Mouse (Mus musculus): ENCODE measurements around the gene Ltbp4. TPM values are rescaled to one million over a fixed set of nuclear protein-coding genes. Genes with fewer than 3 reads are reported as not detected.

The Ltbp4 gene
- polyA plus RNA-seq, 1 experiment from 2014 or later = 40.7 TPM

DNA sequence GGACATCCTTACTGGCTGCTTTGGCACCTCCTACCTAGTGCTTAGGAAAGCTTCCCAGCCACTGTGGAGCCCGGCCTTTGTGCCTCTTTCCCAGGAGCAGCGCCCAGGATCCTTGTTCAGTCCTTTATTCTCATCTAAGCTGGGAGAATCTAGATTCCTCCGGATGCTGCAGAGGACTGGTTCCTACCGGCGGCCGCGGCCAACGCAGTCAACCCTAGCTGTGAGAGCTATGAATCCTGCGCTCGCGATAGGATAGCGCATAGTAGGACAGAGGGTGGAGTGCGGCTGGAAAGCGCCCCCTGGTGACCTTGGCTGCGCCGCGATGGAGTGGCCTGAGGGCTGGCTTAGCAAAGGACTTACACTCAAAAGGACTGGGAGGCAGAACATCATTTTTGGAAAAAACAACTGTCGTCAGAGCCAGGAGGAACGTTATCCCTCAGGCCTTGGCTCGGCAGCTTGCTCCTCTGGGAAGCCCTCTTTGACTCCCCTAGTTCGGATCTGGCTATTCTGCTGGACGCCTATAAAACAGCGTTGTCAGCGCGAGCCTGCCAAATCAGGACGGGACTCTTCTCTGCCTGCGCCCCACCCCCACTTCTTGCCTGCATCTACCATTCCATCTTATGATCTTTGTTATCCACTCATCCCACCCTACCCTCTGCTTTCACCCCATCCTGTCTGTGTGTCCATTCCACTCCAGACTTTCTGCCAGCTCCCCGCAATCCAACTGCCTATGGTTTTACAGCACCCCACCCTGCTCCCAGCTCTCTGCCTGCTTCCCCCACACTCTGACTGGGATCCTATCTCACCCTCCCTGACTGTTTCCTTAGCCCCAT, 52.4 kb downstream of the Ltbp4 start:
- H3K9ac ChIP-seq (ENCODE audit: low read depth, low read length) = no peak overlapping the region
- no peak overlapping the region for H3K4me3 ChIP-seq (ENCODE audit: low read depth, low read length)
- 5% methylated on average over 28 of the region's 28 CpGs for WGBS
- 0 out of 2 replicates have a peak overlapping the region, but pooled peaks have one; percentile 35 for H3K4me2 ChIP-seq (replicated peaks; ENCODE audit: low read depth)
- peak; percentile 68 for TF ChIP-seq CTCF (IDR thresholded peaks at IDR 0.05; ENCODE audit: low read depth)
- no peaks in the 10 kb centered on the region for H3K27me3 ChIP-seq (replicated peaks; ENCODE audit: control insufficient read depth, insufficient read depth, low read length)
- peak; percentile 39; the same call in 1 of the 2 replicates for ATAC-seq
- no peaks in the 10 kb centered on the region for H3K9me3 ChIP-seq (ENCODE audit: control insufficient read depth)
- H3K27ac ChIP-seq (ENCODE audit: low read depth, low read length) = no peak overlapping the region; the same call in 1 of the 2 replicates
- peaks cover 3% of the 10 kb centered on the region; the same call in 1 of the 2 replicates for H3K4me1 ChIP-seq (replicated peaks; ENCODE audit: control insufficient read depth, insufficient read depth, low read length)
- peaks cover 13% of the 10 kb centered on the region; the same call in 1 of the 2 replicates for H3K36me3 ChIP-seq (ENCODE audit: control insufficient read depth, insufficient read depth)

DNA sequence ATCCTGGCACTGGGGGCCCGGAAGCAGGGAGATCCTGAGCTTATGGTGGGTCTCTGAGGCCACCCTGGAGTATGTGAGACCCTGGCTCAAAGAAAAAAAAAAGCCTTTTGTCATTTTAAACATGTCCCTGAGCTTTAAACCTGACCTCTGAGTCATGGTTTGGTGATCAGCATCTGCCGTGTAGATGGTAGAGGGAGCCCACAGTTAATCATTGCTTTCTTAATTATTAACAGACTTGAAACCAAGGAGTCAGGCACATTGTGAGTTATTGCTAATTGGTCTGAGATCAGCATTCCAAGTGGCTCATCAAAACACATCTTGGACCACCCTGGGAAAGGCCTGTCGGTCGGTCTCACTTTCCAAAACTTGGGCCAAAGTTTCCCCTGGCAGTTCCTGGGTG, 55.3 kb downstream of the Ltbp4 start:
- Histone ChIP-seq H3K27me3 (replicated peaks; ENCODE audit: control insufficient read depth, insufficient read depth, low read length) (no peaks in the 10 kb centered on the region), H3K27ac (ENCODE audit: low read depth, low read length) (no peak overlapping the region), H3K4me3 (ENCODE audit: low read depth, low read length) (no peak overlapping the region), H3K4me1 (replicated peaks; ENCODE audit: control insufficient read depth, insufficient read depth, low read length) (peaks cover 3% of the 10 kb centered on the region; the same call in 1 of the 2 replicates), H3K36me3 (ENCODE audit: control insufficient read depth, insufficient read depth) (peaks cover 13% of the 10 kb centered on the region; the same call in 1 of the 2 replicates), H3K4me2 (replicated peaks; ENCODE audit: low read depth) (peak overlapping the region; percentile 46), H3K9ac (ENCODE audit: low read depth, low read length) (no peak overlapping the region), H3K9me3 (ENCODE audit: control insufficient read depth) (no peaks in the 10 kb centered on the region)
- 0 out of 2 replicates have a peak, but pooled peaks have one; percentile 10 for ATAC-seq
- TF ChIP-seq CTCF (IDR thresholded peaks at IDR 0.05; ENCODE audit: low read depth) = no peak
- 44% methylated on average over 4 of the region's 4 CpGs for WGBS

GRCm38 (mm10) chr7:27281717-27282116, 55.8 kb downstream of the Ltbp4 start:
- ATAC-seq = no peak
- Histone ChIP-seq H3K4me1 (replicated peaks; ENCODE audit: control insufficient read depth, insufficient read depth, low read length) (peaks cover 3% of the 10 kb centered on the region; the same call in 1 of the 2 replicates), H3K36me3 (ENCODE audit: control insufficient read depth, insufficient read depth) (peaks cover 14% of the 10 kb centered on the region; the same call in 1 of the 2 replicates), H3K4me3 (ENCODE audit: low read depth, low read length) (no peak overlapping the region), H3K9me3 (ENCODE audit: control insufficient read depth) (no peaks in the 10 kb centered on the region), H3K27ac (ENCODE audit: low read depth, low read length) (no peak overlapping the region), H3K9ac (ENCODE audit: low read depth, low read length) (no peak overlapping the region), H3K4me2 (replicated peaks; ENCODE audit: low read depth) (peak overlapping the region; percentile 46), H3K27me3 (replicated peaks; ENCODE audit: control insufficient read depth, insufficient read depth, low read length) (no peaks in the 10 kb centered on the region)
- WGBS = 37% methylated on average over 13 of the region's 13 CpGs
- no peak for TF ChIP-seq CTCF (IDR thresholded peaks at IDR 0.05; ENCODE audit: low read depth)

GRCm38 (mm10) chr7:27277191-27277590, 60.3 kb downstream of the Ltbp4 start:
- no peak overlapping the region for H3K4me3 ChIP-seq (ENCODE audit: low read depth, low read length)
- H3K27me3 ChIP-seq (replicated peaks; ENCODE audit: control insufficient read depth, insufficient read depth, low read length) = no peaks in the 10 kb centered on the region
- no peak overlapping the region for H3K4me2 ChIP-seq (replicated peaks; ENCODE audit: low read depth)
- peaks cover 3% of the 10 kb centered on the region; the same call in 1 of the 2 replicates for H3K4me1 ChIP-seq (replicated peaks; ENCODE audit: control insufficient read depth, insufficient read depth, low read length)
- TF ChIP-seq CTCF (IDR thresholded peaks at IDR 0.05; ENCODE audit: low read depth) = peak; percentile 72
- no peaks in the 10 kb centered on the region for H3K9me3 ChIP-seq (ENCODE audit: control insufficient read depth)
- 92% methylated on average over 3 of the region's 3 CpGs for WGBS
- peaks cover 20% of the 10 kb centered on the region; the same call in 1 of the 2 replicates for H3K36me3 ChIP-seq (ENCODE audit: control insufficient read depth, insufficient read depth)
- no peak overlapping the region for H3K27ac ChIP-seq (ENCODE audit: low read depth, low read length)
- no peak for ATAC-seq
- H3K9ac ChIP-seq (ENCODE audit: low read depth, low read length) = no peak overlapping the region

DNA sequence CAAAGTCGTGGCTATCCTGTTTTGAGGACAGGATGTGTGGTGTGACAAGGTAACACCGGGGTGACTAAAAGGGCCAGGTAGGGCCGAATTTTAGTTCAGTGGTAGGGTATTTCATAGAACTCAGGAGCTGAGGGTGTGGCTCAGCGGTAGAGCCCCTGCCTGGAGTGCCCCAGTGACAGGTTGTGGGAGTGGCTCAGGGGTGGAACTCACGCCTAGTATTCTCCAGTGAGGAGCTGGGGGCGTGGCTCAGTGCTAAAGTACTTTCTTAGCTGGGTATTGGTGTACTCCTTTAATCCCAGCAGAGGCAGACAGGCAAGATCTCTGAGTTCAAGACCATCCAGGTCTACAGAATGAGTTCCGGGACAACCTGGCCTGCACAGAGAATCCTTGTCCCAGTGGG, 61.5 kb downstream of the Ltbp4 start:
- TF ChIP-seq CTCF (IDR thresholded peaks at IDR 0.05; ENCODE audit: low read depth) = no peak
- no peak overlapping the region for H3K4me3 ChIP-seq (ENCODE audit: low read depth, low read length)
- no peak overlapping the region for H3K27ac ChIP-seq (ENCODE audit: low read depth, low read length)
- H3K4me1 ChIP-seq (replicated peaks; ENCODE audit: control insufficient read depth, insufficient read depth, low read length) = no peaks in the 10 kb centered on the region
- H3K27me3 ChIP-seq (replicated peaks; ENCODE audit: control insufficient read depth, insufficient read depth, low read length) = no peaks in the 10 kb centered on the region
- ATAC-seq = no peak
- H3K4me2 ChIP-seq (replicated peaks; ENCODE audit: low read depth) = no peak overlapping the region
- H3K9me3 ChIP-seq (ENCODE audit: control insufficient read depth) = no peaks in the 10 kb centered on the region
- H3K9ac ChIP-seq (ENCODE audit: low read depth, low read length) = no peak overlapping the region
- 53% methylated on average over 7 of the region's 7 CpGs for WGBS
- peaks cover 12% of the 10 kb centered on the region; the same call in 1 of the 2 replicates for H3K36me3 ChIP-seq (ENCODE audit: control insufficient read depth, insufficient read depth)

- 86% methylated on average over 4 of the region's 4 CpGs for WGBS
- no peak for ATAC-seq
Observed at GRCm38 (mm10) chr7:27274916-27275315, 62.6 kb downstream of the Ltbp4 start.

More at GRCm38 (mm10) chr7:27274916-27275315, 62.6 kb downstream of the Ltbp4 start:
- Histone ChIP-seq H3K27ac (ENCODE audit: low read depth, low read length) (peak overlapping the region; percentile 23; the same call in 1 of the 2 replicates), H3K4me1 (replicated peaks; ENCODE audit: control insufficient read depth, insufficient read depth, low read length) (no peaks in the 10 kb centered on the region), H3K36me3 (ENCODE audit: control insufficient read depth, insufficient read depth) (peaks cover 11% of the 10 kb centered on the region), H3K9me3 (ENCODE audit: control insufficient read depth) (no peaks in the 10 kb centered on the region), H3K27me3 (replicated peaks; ENCODE audit: control insufficient read depth, insufficient read depth, low read length) (no peaks in the 10 kb centered on the region), H3K9ac (ENCODE audit: low read depth, low read length) (no peak overlapping the region), H3K4me2 (replicated peaks; ENCODE audit: low read depth) (no peak overlapping the region), H3K4me3 (ENCODE audit: low read depth, low read length) (no peak overlapping the region)
- TF ChIP-seq CTCF (IDR thresholded peaks at IDR 0.05; ENCODE audit: low read depth) = no peak

Measured in intestine, postnatal 0 days (tissue).